Mouse (Mus musculus): Measurements from ENCODE around the gene Capn13.

DNA sequence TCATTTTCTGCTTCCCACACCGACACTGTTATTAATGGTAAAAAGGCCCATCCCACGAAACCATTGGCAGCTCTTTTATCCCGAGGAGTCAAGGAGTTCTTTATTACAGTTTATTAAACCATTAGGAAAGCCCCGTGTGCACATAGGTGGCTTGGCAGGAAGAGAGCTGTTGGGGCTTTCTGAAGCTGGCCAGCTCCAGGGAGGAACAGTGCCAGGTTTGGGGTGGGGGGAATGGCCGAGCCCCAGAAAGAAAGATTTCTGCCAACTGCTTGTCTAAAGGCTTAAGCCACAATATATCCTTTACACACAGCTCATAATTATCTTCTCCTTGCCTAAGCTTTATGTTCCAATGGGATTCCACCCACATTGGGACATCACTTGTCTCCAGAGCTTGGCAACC, 71.6 kb downstream of the Capn13 start:
- TF ChIP-seq USF2 (IDR thresholded peaks at IDR 0.05; ENCODE audit: borderline replicate concordance in 1 of 2, insufficient read depth in 1 of 2, low read depth in 1 of 2, low read length in 2 of 2), result no peak
- no peak for TF ChIP-seq POLR2AphosphoS2 (IDR thresholded peaks at IDR 0.05; ENCODE audit: low read length)
- no peak for TF ChIP-seq CHD2 (IDR thresholded peaks at IDR 0.05; ENCODE audit: low read length)
- TF ChIP-seq POLR2AphosphoS5 (IDR thresholded peaks at IDR 0.05; ENCODE audit: borderline replicate concordance, low read depth, low read length), result no peak
- no peak for TF ChIP-seq CHD1 (IDR thresholded peaks at IDR 0.05; ENCODE audit: low read depth, low read length)
- no peak for TF ChIP-seq TCF12 (IDR thresholded peaks at IDR 0.05; ENCODE audit: low read depth, low read length)
- TF ChIP-seq RAD21 (IDR thresholded peaks at IDR 0.05; ENCODE audit: low read depth, low read length), result no peak
- TF ChIP-seq CTCF (IDR thresholded peaks at IDR 0.05 in 2 of 3, conservative IDR thresholded peaks at IDR 0.05 in 1 of 3; ENCODE audit: control insufficient read depth in 1 of 3, insufficient read depth in 1 of 3, low read depth in 2 of 3, low read length in 3 of 3, poor library complexity in 1 of 3, severe bottlenecking in 1 of 3), result no peak
- TF ChIP-seq SMC3 (IDR thresholded peaks at IDR 0.05; ENCODE audit: low read depth, low read length), result no peak
- TF ChIP-seq EP300 (IDR thresholded peaks at IDR 0.05; ENCODE audit: low read depth in 1 of 2, low read length in 2 of 2), result no peak
- no peak for TF ChIP-seq NELFE (IDR thresholded peaks at IDR 0.05; ENCODE audit: low read depth, low read length)
- TF ChIP-seq HCFC1 (IDR thresholded peaks at IDR 0.05; ENCODE audit: low read depth, low read length), result no peak
- no peak for TF ChIP-seq SIN3A (IDR thresholded peaks at IDR 0.05; ENCODE audit: low read length)
- TF ChIP-seq MYB (IDR thresholded peaks at IDR 0.05; ENCODE audit: low read depth, low read length), result no peak

All from MEL (cell line).